Mouse (Mus musculus) CD4-positive, CD25-positive, alpha-beta regulatory T cell, adult 9 weeks (primary cell): Measurements from ENCODE around the gene Ly6g6d. TPM values are rescaled to one million over a fixed set of nuclear protein-coding genes. Genes with fewer than 3 reads are reported as not detected.

Source experiments
- polyA plus RNA-seq: library from polyadenylated mRNA; unstranded; fragments of 100-300 nt; shearing (Covaris generic); gene quantifications from one replicate; pipeline ENCODE4 v1.2.1, GENCODE M21; 2017

Gene Ly6g6d
- polyA plus RNA-seq, 1 experiment from 2014 or later, result not detected

Other genes with a start within 250 kb of the Ly6g6d start
- 39.7 TPM for gene Stk19, start 241.1 kb downstream of the Ly6g6d start, polyA plus RNA-seq
- 76.3 TPM for gene Dxo, start 241.0 kb downstream of the Ly6g6d start, polyA plus RNA-seq
- gene Skiv2l, start 227.9 kb downstream of the Ly6g6d start, polyA plus RNA-seq, result 143 TPM
- 39.1 TPM for gene Nelfe, start 227.7 kb downstream of the Ly6g6d start, polyA plus RNA-seq
- 2.2 TPM for gene Cfb, start 215.5 kb downstream of the Ly6g6d start, polyA plus RNA-seq
- 0.41 TPM for gene Zbtb12, start 198.6 kb downstream of the Ly6g6d start, polyA plus RNA-seq
- gene Gm20547, start 196.0 kb downstream of the Ly6g6d start, polyA plus RNA-seq, result not detected
- gene C2, start 179.8 kb downstream of the Ly6g6d start, polyA plus RNA-seq, result 3.0 TPM
- 29.6 TPM for gene Ehmt2, start 179.6 kb downstream of the Ly6g6d start, polyA plus RNA-seq
- not detected for gene Slc44a4, start 163.6 kb downstream of the Ly6g6d start, polyA plus RNA-seq
- 107 TPM for gene Neu1, start 146.8 kb downstream of the Ly6g6d start, polyA plus RNA-seq
- gene Hspa1b, start 118.8 kb downstream of the Ly6g6d start, polyA plus RNA-seq, result 1.3 TPM
- gene Gm20481, start 108.2 kb downstream of the Ly6g6d start, polyA plus RNA-seq, result not detected
- 0.56 TPM for gene Hspa1a, start 105.9 kb downstream of the Ly6g6d start, polyA plus RNA-seq
- gene Hspa1l, start 105.4 kb downstream of the Ly6g6d start, polyA plus RNA-seq, result not detected
- gene Lsm2, start 96.2 kb downstream of the Ly6g6d start, polyA plus RNA-seq, result 38.4 TPM
- gene Vars, start 77.1 kb downstream of the Ly6g6d start, polyA plus RNA-seq, result 124 TPM
- 0.17 TPM for gene Vwa7, start 61.5 kb downstream of the Ly6g6d start, polyA plus RNA-seq
- gene Sapcd1, start 50.0 kb downstream of the Ly6g6d start, polyA plus RNA-seq, result 3.2 TPM
- gene Msh5, start 31.3 kb downstream of the Ly6g6d start, polyA plus RNA-seq, result 2.7 TPM
- 654 TPM for gene Clic1, start 28.1 kb downstream of the Ly6g6d start, polyA plus RNA-seq
- gene Ddah2, start 19.0 kb downstream of the Ly6g6d start, polyA plus RNA-seq, result 3.6 TPM
- not detected for gene Ly6g6c, start 12.7 kb downstream of the Ly6g6d start, polyA plus RNA-seq
- gene Mpig6b, start 11.9 kb downstream of the Ly6g6d start, polyA plus RNA-seq, result not detected
- gene Ly6g6e, start 1.2 kb downstream of the Ly6g6d start, polyA plus RNA-seq, result not detected
- gene Ly6g6f, start 7.5 kb upstream of the Ly6g6d start, polyA plus RNA-seq, result not detected
- gene Abhd16a, start 11.2 kb upstream of the Ly6g6d start, polyA plus RNA-seq, result 84.0 TPM
- gene Ly6g5c, start 30.2 kb upstream of the Ly6g6d start, polyA plus RNA-seq, result not detected
- gene Ly6g5b, start 37.4 kb upstream of the Ly6g6d start, polyA plus RNA-seq, result 2.5 TPM
- 70.3 TPM for gene Gpank1, start 43.4 kb upstream of the Ly6g6d start, polyA plus RNA-seq
- gene Csnk2b, start 44.0 kb upstream of the Ly6g6d start, polyA plus RNA-seq, result 338 TPM
- 4.3 TPM for gene D17H6S53E, start 48.3 kb upstream of the Ly6g6d start, polyA plus RNA-seq
- not detected for gene Apom, start 54.0 kb upstream of the Ly6g6d start, polyA plus RNA-seq
- gene Bag6, start 57.1 kb upstream of the Ly6g6d start, polyA plus RNA-seq, result 57.4 TPM
- gene Prrc2a, start 86.8 kb upstream of the Ly6g6d start, polyA plus RNA-seq, result 29.3 TPM
- gene Aif1, start 98.0 kb upstream of the Ly6g6d start, polyA plus RNA-seq, result 5.1 TPM
- gene Lst1, start 110.4 kb upstream of the Ly6g6d start, polyA plus RNA-seq, result 11.8 TPM
- gene Ltb, start 116.4 kb upstream of the Ly6g6d start, polyA plus RNA-seq, result 818 TPM
- gene Tnf, start 123.9 kb upstream of the Ly6g6d start, polyA plus RNA-seq, result 55.3 TPM
- 130 TPM for gene Lta, start 127.3 kb upstream of the Ly6g6d start, polyA plus RNA-seq
- gene Gm16181, start 142.8 kb upstream of the Ly6g6d start, polyA plus RNA-seq, result 1.2 TPM
- gene Atp6v1g2, start 155.6 kb upstream of the Ly6g6d start, polyA plus RNA-seq, result 5.8 TPM
- gene Nfkbil1, start 157.7 kb upstream of the Ly6g6d start, polyA plus RNA-seq, result 10.5 TPM
- gene Ddx39b, start 163.7 kb upstream of the Ly6g6d start, polyA plus RNA-seq, result 286 TPM
- 5,181 TPM for gene H2-D1, start 184.7 kb upstream of the Ly6g6d start, polyA plus RNA-seq
- gene H2-Q1, start 242.3 kb upstream of the Ly6g6d start, polyA plus RNA-seq, result 0.15 TPM